Mouse (Mus musculus): ENCODE measurements around the gene Ksr1. TPM values are rescaled to one million over a fixed set of nuclear protein-coding genes. Genes with fewer than 3 reads are reported as not detected.

Gene Ksr1
- total and polyA plus RNA-seq, 3 experiments, result 22.5 to 73.1 (median 61.2) TPM

DNA sequence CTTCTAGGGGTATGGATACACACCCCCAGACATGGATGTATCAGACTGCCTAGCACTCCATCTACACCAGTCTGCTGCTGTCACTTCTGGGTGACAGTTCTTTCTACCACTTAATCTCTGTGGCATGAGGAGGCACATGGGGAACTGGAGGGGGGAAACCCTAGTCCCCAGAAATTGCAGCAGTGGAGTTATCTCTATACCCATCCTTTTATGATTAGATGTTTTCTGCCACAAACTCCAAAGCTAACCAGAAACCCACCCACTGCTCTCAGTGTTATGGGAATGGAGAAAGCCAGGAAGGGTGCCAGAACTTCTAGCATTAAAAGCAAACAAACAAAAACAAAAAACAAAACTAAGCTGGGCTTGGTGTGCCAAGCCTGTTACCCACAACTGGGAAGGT is 92.8 kb downstream of the Ksr1 start:
- dilution Hi-C loops (cut with MboI; ENCODE audit: extremely low pct_ligation_motif_present, extremely low pct_unique_long_range_greater_than_20kb, low sequenced_read_pairs), result no loop called here
- H3K27ac ChIP-seq (ENCODE audit: insufficient read depth, low read depth), result no peak overlapping the region
- in situ Hi-C loops (cut with MboI; ENCODE audit: low pct_ligation_motif_present, low pct_unique_long_range_greater_than_20kb, low sequenced_read_pairs), result no loop called here
- peaks cover 32 to 64% of the 10 kb centered on the region in 2 experiments for H3K4me1 ChIP-seq (ENCODE audit: control insufficient read depth in 1 of 2, insufficient read depth in 2 of 2)
- peaks cover 13% of the 10 kb centered on the region for H3K9me3 ChIP-seq (replicated peaks; ENCODE audit: low read length)
- H3K4me3 ChIP-seq (replicated peaks in 1 of 3; ENCODE audit: low read depth in 2 of 3, low read length in 2 of 3, poor library complexity in 1 of 3), result no peak overlapping the region
- H3K27me3 ChIP-seq (replicated peaks), result no peaks in the 10 kb centered on the region
- H3K36me3 ChIP-seq (replicated peaks in 1 of 2; ENCODE audit: control insufficient read depth in 1 of 2, insufficient read depth in 1 of 2, low read length in 1 of 2), result peaks cover 45 to 83% of the 10 kb centered on the region in 2 experiments
- no peak for DNase-seq (ENCODE audit: extremely low read depth)
- TF ChIP-seq ZNF384 (IDR thresholded peaks at IDR 0.05; ENCODE audit: low read depth, low read length) (no peak), CHD1 (IDR thresholded peaks at IDR 0.05; ENCODE audit: low read depth, low read length) (no peak), MXI1 (IDR thresholded peaks at IDR 0.05; ENCODE audit: low read depth, low read length) (no peak), CTCF (conservative IDR thresholded peaks at IDR 0.05 in 1 of 2, IDR thresholded peaks at IDR 0.05 in 1 of 2; ENCODE audit: low read depth in 2 of 2, low read length in 2 of 2) (no peak), KAT2A (IDR thresholded peaks at IDR 0.05; ENCODE audit: insufficient replicate concordance, low read length) (no peak)
- H3K79me2 ChIP-seq (replicated peaks; ENCODE audit: control insufficient read depth, extremely low read depth, insufficient read depth, poor library complexity, severe bottlenecking), result peaks cover 44% of the 10 kb centered on the region
- H3K9ac ChIP-seq (ENCODE audit: insufficient read depth, low read depth), result no peak overlapping the region
- no peak overlapping the region for H3K4me2 ChIP-seq (ENCODE audit: insufficient read depth, low read depth, poor library complexity, severe bottlenecking)

DNA sequence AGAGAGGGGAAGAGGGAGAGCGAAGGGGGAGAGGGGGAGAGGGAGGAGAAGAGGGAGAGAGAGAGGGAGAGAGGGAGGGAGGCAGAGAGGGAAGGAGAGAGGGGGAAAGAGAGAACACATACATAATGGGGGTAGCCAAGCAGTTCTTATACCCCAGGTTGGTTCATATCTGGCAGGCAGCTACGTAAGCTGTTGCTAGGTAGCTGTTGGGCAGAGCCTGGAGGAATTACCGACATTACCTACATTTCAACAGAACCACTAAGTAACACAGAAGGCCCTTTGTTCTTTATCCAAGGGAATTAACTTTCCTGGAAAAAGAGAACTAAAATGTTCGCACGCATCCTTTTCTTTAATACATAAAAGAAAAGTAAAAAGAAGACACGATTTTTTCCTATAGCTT is 93.4 kb downstream of the Ksr1 start:
- Histone ChIP-seq H3K4me2 (ENCODE audit: insufficient read depth, low read depth, poor library complexity, severe bottlenecking) (no peak overlapping the region), H3K36me3 (replicated peaks in 1 of 2; ENCODE audit: control insufficient read depth in 1 of 2, insufficient read depth in 1 of 2, low read length in 1 of 2) (peaks cover 46 to 84% of the 10 kb centered on the region in 2 experiments), H3K27ac (ENCODE audit: insufficient read depth, low read depth) (no peak overlapping the region), H3K9ac (ENCODE audit: insufficient read depth, low read depth) (no peak overlapping the region), H3K27me3 (replicated peaks) (no peaks in the 10 kb centered on the region), H3K79me2 (replicated peaks; ENCODE audit: control insufficient read depth, extremely low read depth, insufficient read depth, poor library complexity, severe bottlenecking) (peaks cover 40% of the 10 kb centered on the region), H3K4me3 (replicated peaks in 1 of 3; ENCODE audit: low read depth in 2 of 3, low read length in 2 of 3, poor library complexity in 1 of 3) (no peak overlapping the region), H3K9me3 (replicated peaks; ENCODE audit: low read length) (peaks cover 13% of the 10 kb centered on the region), H3K4me1 (ENCODE audit: control insufficient read depth in 1 of 2, insufficient read depth in 2 of 2) (peaks cover 31 to 64% of the 10 kb centered on the region in 2 experiments)
- TF ChIP-seq RAD21 (IDR thresholded peaks at IDR 0.05; ENCODE audit: low read depth, low read length), result no peak
- no peak for TF ChIP-seq KAT2A (IDR thresholded peaks at IDR 0.05; ENCODE audit: insufficient replicate concordance, low read length)
- DNase-seq (ENCODE audit: extremely low read depth), result no peak
- dilution Hi-C loops (cut with MboI; ENCODE audit: extremely low pct_ligation_motif_present, extremely low pct_unique_long_range_greater_than_20kb, low sequenced_read_pairs), result no loop called here
- in situ Hi-C loops (cut with MboI; ENCODE audit: low pct_ligation_motif_present, low pct_unique_long_range_greater_than_20kb, low sequenced_read_pairs), result no loop called here

DNA sequence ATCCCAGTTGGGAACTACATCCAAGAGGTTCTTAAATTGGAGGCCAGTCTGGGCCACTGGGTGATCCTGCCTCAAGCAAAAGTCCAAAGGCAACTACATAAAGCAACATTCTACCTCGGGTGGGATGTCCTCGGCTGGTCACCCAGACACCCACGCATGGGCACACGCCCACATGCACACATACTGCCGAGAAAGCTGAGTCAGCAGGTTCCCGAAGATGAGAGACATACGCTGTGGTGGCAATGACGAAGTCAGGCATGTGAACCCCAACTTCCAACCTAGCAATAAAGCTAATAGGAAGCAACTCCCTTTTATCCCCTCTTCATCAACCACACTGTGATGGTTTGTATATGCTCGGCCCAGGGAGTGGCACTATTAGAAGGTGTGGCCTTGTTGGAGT is 94.7 kb downstream of the Ksr1 start:
- peaks cover 31 to 64% of the 10 kb centered on the region in 2 experiments for H3K4me1 ChIP-seq (ENCODE audit: control insufficient read depth in 1 of 2, insufficient read depth in 2 of 2)
- in situ Hi-C loops (cut with MboI; ENCODE audit: low pct_ligation_motif_present, low pct_unique_long_range_greater_than_20kb, low sequenced_read_pairs), result no loop called here
- peak; percentile 90 for TF ChIP-seq MAFK (IDR thresholded peaks at IDR 0.05; ENCODE audit: insufficient replicate concordance, low read length)
- no peak for TF ChIP-seq ELF1 (IDR thresholded peaks at IDR 0.05; ENCODE audit: low read depth, low read length)
- TF ChIP-seq POLR2A (IDR thresholded peaks at IDR 0.05; ENCODE audit: low read depth, low read length), result no peak
- H3K36me3 ChIP-seq (replicated peaks in 1 of 2; ENCODE audit: control insufficient read depth in 1 of 2, insufficient read depth in 1 of 2, low read length in 1 of 2), result peaks cover 55 to 86% of the 10 kb centered on the region in 2 experiments
- no peaks in the 10 kb centered on the region for H3K27me3 ChIP-seq (replicated peaks)
- no peak overlapping the region for H3K9ac ChIP-seq (ENCODE audit: insufficient read depth, low read depth)
- H3K27ac ChIP-seq (ENCODE audit: insufficient read depth, low read depth), result no peak overlapping the region
- H3K4me2 ChIP-seq (ENCODE audit: insufficient read depth, low read depth, poor library complexity, severe bottlenecking), result no peak overlapping the region
- peaks cover 13% of the 10 kb centered on the region for H3K9me3 ChIP-seq (replicated peaks; ENCODE audit: low read length)
- H3K4me3 ChIP-seq (replicated peaks in 1 of 3; ENCODE audit: low read depth in 2 of 3, low read length in 2 of 3, poor library complexity in 1 of 3), result no peak overlapping the region
- peaks cover 29% of the 10 kb centered on the region for H3K79me2 ChIP-seq (replicated peaks; ENCODE audit: control insufficient read depth, extremely low read depth, insufficient read depth, poor library complexity, severe bottlenecking)
- dilution Hi-C loops (cut with MboI; ENCODE audit: extremely low pct_ligation_motif_present, extremely low pct_unique_long_range_greater_than_20kb, low sequenced_read_pairs), result no loop called here
- no peak for DNase-seq (ENCODE audit: extremely low read depth)
